Mouse (Mus musculus): Measurements from ENCODE around the gene Slc30a1. TPM values are rescaled to one million over a fixed set of nuclear protein-coding genes. Genes with fewer than 3 reads are reported as not detected.

The Slc30a1 gene
- polyA plus RNA-seq, 2 experiments, result 3.6 to 6.7 TPM

GRCm38 (mm10) chr1:191929897-191930524 is 23.4 kb downstream of the Slc30a1 start:
- Histone ChIP-seq H3K9me3 (ENCODE audit: control insufficient read depth, low read length) (no peaks in the 10 kb centered on the region), H3K27ac (replicated peaks; ENCODE audit: low read depth, low read length) (no peak overlapping the region), H3K4me2 (replicated peaks; ENCODE audit: low read depth, low read length, severe bottlenecking) (no peak overlapping the region), H3K36me3 (ENCODE audit: control insufficient read depth, insufficient read depth, low read length) (no peaks in the 10 kb centered on the region), H3K9ac (ENCODE audit: low read depth, low read length, severe bottlenecking) (no peak overlapping the region), H3K4me1 (ENCODE audit: control insufficient read depth, insufficient read depth, low read length) (peaks cover 18% of the 10 kb centered on the region; the same call in 1 of the 2 replicates), H3K4me3 (replicated peaks; ENCODE audit: low read length) (no peak overlapping the region), H3K27me3 (ENCODE audit: control insufficient read depth, insufficient read depth, low read length) (no peaks in the 10 kb centered on the region)
- DNase-seq (ENCODE audit: low spot score) (no peak), ATAC-seq (ENCODE audit: low FRiP score, low read depth) (no peak)
- TF ChIP-seq POLR2A (IDR thresholded peaks at IDR 0.05; ENCODE audit: borderline replicate concordance, extremely low read depth, insufficient read depth, insufficient read length), result no peak
- WGBS, result 57% methylated on average over 12 of the region's 12 CpGs

- Histone ChIP-seq H3K27ac (replicated peaks; ENCODE audit: low read depth, low read length) (no peak overlapping the region), H3K4me1 (ENCODE audit: control insufficient read depth, insufficient read depth, low read length) (peaks cover 18% of the 10 kb centered on the region; the same call in 1 of the 2 replicates), H3K9ac (ENCODE audit: low read depth, low read length, severe bottlenecking) (no peak overlapping the region), H3K36me3 (ENCODE audit: control insufficient read depth, insufficient read depth, low read length) (no peaks in the 10 kb centered on the region), H3K27me3 (ENCODE audit: control insufficient read depth, insufficient read depth, low read length) (no peaks in the 10 kb centered on the region), H3K4me2 (replicated peaks; ENCODE audit: low read depth, low read length, severe bottlenecking) (no peak overlapping the region), H3K9me3 (ENCODE audit: control insufficient read depth, low read length) (no peaks in the 10 kb centered on the region), H3K4me3 (replicated peaks; ENCODE audit: low read length) (no peak overlapping the region)
- ATAC-seq (ENCODE audit: low FRiP score, low read depth) (no peak), DNase-seq (ENCODE audit: low spot score) (no peak)
- 81% methylated on average over 3 of the region's 3 CpGs for WGBS
- TF ChIP-seq POLR2A (IDR thresholded peaks at IDR 0.05; ENCODE audit: borderline replicate concordance, extremely low read depth, insufficient read depth, insufficient read length), result no peak
These were observed 24.0 kb downstream of the Slc30a1 start for GRCm38 (mm10) chr1:191930525-191931105.

- H3K4me2 ChIP-seq (replicated peaks; ENCODE audit: low read depth, low read length, severe bottlenecking), result no peak overlapping the region
- DNase-seq (ENCODE audit: low spot score), result no peak
- H3K27me3 ChIP-seq (ENCODE audit: control insufficient read depth, insufficient read depth, low read length), result no peaks in the 10 kb centered on the region
- no peak overlapping the region for H3K4me3 ChIP-seq (replicated peaks; ENCODE audit: low read length)
- TF ChIP-seq POLR2A (IDR thresholded peaks at IDR 0.05; ENCODE audit: borderline replicate concordance, extremely low read depth, insufficient read depth, insufficient read length), result no peak
- H3K9ac ChIP-seq (ENCODE audit: low read depth, low read length, severe bottlenecking), result no peak overlapping the region
- no peak overlapping the region for H3K27ac ChIP-seq (replicated peaks; ENCODE audit: low read depth, low read length)
- no peaks in the 10 kb centered on the region for H3K9me3 ChIP-seq (ENCODE audit: control insufficient read depth, low read length)
- 51% methylated on average over 8 of the region's 8 CpGs for WGBS
- H3K4me1 ChIP-seq (ENCODE audit: control insufficient read depth, insufficient read depth, low read length), result peaks cover 11% of the 10 kb centered on the region; the same call in 1 of the 2 replicates
- no peaks in the 10 kb centered on the region for H3K36me3 ChIP-seq (ENCODE audit: control insufficient read depth, insufficient read depth, low read length)
- no peak for ATAC-seq (ENCODE audit: low FRiP score, low read depth)
These were observed 25.9 kb downstream of the Slc30a1 start for GRCm38 (mm10) chr1:191932286-191932985.

- Histone ChIP-seq H3K9ac (ENCODE audit: low read depth, low read length, severe bottlenecking) (no peak overlapping the region), H3K4me2 (replicated peaks; ENCODE audit: low read depth, low read length, severe bottlenecking) (no peak overlapping the region), H3K4me1 (ENCODE audit: control insufficient read depth, insufficient read depth, low read length) (peaks cover 6% of the 10 kb centered on the region; the same call in 1 of the 2 replicates), H3K27me3 (ENCODE audit: control insufficient read depth, insufficient read depth, low read length) (no peaks in the 10 kb centered on the region), H3K4me3 (replicated peaks; ENCODE audit: low read length) (no peak overlapping the region), H3K36me3 (ENCODE audit: control insufficient read depth, insufficient read depth, low read length) (no peaks in the 10 kb centered on the region), H3K9me3 (ENCODE audit: control insufficient read depth, low read length) (no peaks in the 10 kb centered on the region), H3K27ac (replicated peaks; ENCODE audit: low read depth, low read length) (no peak overlapping the region)
- no peak for DNase-seq (ENCODE audit: low spot score)
- ATAC-seq (ENCODE audit: low FRiP score, low read depth), result no peak
- TF ChIP-seq POLR2A (IDR thresholded peaks at IDR 0.05; ENCODE audit: borderline replicate concordance, extremely low read depth, insufficient read depth, insufficient read length), result no peak
- WGBS, result 87% methylated on average over 4 of the region's 4 CpGs
These were observed 26.5 kb downstream of the Slc30a1 start for GRCm38 (mm10) chr1:191932986-191933632.

- H3K36me3 ChIP-seq (ENCODE audit: control insufficient read depth, insufficient read depth, low read length), result no peaks in the 10 kb centered on the region
- TF ChIP-seq POLR2A (IDR thresholded peaks at IDR 0.05; ENCODE audit: borderline replicate concordance, extremely low read depth, insufficient read depth, insufficient read length), result no peak
- no peak overlapping the region for H3K4me3 ChIP-seq (replicated peaks; ENCODE audit: low read length)
- H3K4me2 ChIP-seq (replicated peaks; ENCODE audit: low read depth, low read length, severe bottlenecking), result no peak overlapping the region
- no peaks in the 10 kb centered on the region for H3K9me3 ChIP-seq (ENCODE audit: control insufficient read depth, low read length)
- ATAC-seq (ENCODE audit: low FRiP score, low read depth) (no peak), DNase-seq (ENCODE audit: low spot score) (no peak)
- no peak overlapping the region for H3K9ac ChIP-seq (ENCODE audit: low read depth, low read length, severe bottlenecking)
- H3K27me3 ChIP-seq (ENCODE audit: control insufficient read depth, insufficient read depth, low read length), result no peaks in the 10 kb centered on the region
- WGBS, result 80% methylated on average over 6 of the region's 6 CpGs
- no peak overlapping the region for H3K27ac ChIP-seq (replicated peaks; ENCODE audit: low read depth, low read length)
- H3K4me1 ChIP-seq (ENCODE audit: control insufficient read depth, insufficient read depth, low read length), result no peaks in the 10 kb centered on the region
These were observed 37.1 kb downstream of the Slc30a1 start for GRCm38 (mm10) chr1:191943638-191944037.
